Mouse (Mus musculus): ENCODE results near the gene Hip1.

The Hip1 gene

GRCm38 (mm10) chr5:135442430-135442829 is 102.5 kb downstream of the Hip1 start:
- in situ Hi-C loops (cut with MboI): no loop called here

DNA sequence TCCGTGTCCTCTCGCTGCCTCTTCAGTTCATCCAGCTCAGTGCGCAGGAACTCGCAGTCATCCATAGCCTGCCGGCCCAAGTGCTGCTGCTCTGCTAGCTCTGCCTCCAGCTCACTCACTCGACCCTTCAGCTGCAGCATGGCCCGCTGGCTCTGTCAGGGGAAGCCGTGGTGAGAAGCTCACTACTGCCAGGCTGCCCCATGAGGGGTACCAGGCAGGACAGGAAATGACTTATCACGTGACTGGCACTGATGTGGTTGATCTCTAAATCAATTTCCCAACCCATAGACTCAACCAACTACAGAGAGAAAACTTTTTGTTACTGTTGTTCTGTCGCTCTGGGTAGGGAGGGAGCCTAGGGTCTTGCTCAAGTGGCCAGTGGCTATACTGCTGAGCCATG is 109.9 kb downstream of the Hip1 start:
- in situ Hi-C loops (cut with MboI): no loop called here

- in situ Hi-C loops (cut with MboI): no loop called here
Measured at GRCm38 (mm10) chr5:135433861-135434260, 111.1 kb downstream of the Hip1 start.

- in situ Hi-C loops (cut with MboI): no loop called here
Measured at GRCm38 (mm10) chr5:135431111-135431510, 113.8 kb downstream of the Hip1 start.

- in situ Hi-C loops (cut with MboI): no loop called here
Measured at GRCm38 (mm10) chr5:135428786-135429185, 116.1 kb downstream of the Hip1 start.

DNA sequence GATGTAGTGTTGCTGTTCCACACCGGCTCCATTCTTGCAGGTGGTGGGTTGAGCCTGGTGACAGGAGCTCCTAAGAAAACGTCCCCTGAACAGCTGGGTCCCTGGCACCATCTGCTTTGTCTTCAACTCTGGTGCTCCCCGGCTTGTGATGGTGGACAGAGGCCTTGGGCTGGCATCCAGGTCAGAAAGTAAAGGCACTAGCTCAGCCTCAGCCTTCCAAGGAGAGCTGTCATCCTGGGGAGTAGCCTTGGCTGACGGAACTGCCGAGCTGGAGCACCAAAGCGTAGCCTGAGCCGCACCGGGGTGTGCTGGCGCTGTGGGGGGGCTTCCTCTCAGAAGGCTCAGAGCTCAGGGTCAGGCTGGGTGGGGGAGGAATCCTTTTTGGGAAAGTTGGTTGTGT is 134.7 kb downstream of the Hip1 start:
- in situ Hi-C loops (cut with MboI): no loop called here

GRCm38 (mm10) chr5:135408114-135408513 is 136.8 kb downstream of the Hip1 start:
- in situ Hi-C loops (cut with MboI): no loop called here

- in situ Hi-C loops (cut with MboI): no loop called here
Measured at GRCm38 (mm10) chr5:135405437-135405836, 139.5 kb downstream of the Hip1 start.

- in situ Hi-C loops (cut with MboI): no loop called here
Measured at GRCm38 (mm10) chr5:135404623-135405022, 140.3 kb downstream of the Hip1 start.

DNA sequence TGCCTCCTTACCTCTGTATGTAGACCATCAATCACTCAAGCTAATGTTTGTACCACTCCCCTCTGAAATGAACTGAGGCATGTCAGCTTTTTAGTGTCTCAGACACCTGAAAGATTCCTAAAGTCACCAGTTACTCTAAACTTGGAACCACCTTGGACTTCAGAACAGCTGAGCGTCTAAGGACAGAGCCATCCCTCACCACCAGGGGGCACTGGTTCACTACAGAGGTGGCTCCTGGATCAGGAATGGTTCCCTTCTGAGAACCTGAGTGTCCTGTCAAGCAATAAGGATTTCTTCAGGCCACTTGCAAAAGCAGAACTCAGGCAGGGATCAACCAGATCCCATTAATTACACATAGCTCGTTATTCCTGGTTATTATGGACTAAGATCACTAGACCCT is 144.7 kb downstream of the Hip1 start:
- in situ Hi-C loops (cut with MboI): no loop called here

DNA sequence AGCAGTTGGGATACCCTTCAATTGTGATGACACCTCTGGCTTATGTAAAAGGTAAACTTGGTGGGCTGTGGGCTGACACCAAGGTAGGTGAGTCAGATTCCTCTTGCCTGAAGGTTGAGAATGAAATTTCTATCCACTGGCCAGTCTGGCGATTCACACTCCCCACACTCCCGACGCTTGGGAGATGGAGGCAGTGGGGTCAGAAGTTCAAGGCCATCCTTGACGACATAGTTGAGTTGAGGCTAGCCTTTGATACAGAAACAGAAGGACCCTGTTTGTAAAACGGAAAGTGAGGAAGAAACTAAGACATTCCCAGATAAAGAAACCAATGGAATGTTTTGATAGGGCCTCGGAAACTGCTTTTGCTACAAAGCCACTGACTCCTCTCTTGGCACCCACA is 145.5 kb downstream of the Hip1 start:
- in situ Hi-C loops (cut with MboI): no loop called here

GRCm38 (mm10) chr5:135395826-135396225 is 149.1 kb downstream of the Hip1 start:
- in situ Hi-C loops (cut with MboI): no loop called here

DNA sequence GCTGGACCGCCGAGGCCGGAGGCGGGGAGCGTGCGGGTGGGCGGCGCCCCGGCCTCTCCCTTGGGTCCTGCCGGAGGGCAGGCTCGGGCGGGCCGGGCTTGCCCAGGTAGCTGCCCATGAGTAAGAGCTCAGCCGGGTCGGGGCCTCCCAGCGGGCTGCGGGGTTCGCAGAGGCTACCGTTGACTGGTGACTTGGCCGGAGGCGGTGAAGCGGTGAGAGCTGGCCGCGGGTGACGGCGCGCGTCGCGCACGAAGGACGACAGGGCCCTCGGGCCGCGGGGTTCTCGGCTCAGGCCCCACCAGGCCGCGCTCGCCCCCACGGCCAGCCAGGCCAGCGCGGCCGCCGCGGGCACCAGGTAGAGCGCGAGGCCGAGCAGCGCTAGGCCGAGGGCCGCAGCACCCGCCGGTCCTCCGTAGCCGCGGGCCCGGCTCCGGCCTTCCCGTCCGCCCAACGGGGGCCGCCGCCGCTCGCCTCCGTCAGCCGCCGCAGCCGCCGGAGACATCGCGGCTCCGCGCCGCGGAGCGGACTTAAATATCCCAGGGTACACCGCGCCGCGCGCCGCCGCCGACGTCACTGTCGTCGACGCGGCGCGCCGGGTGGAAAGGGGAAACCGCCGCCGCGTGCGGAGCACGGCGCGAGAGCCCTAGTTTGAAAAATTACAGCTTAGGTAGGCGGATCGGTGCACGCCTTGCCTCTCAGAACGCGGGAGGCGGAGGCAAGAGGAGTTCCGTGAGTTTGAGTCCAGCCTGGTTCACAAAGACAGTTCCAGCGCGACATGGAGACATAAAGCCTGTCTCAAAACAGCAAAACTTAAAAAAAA is 150.7 kb downstream of the Hip1 start, which contains the start of gene Pom121:
Gene Pom121 (minus strand): TSS at position 543 of the 820 bp plus-strand sequence.
- in situ Hi-C loops (cut with MboI): no loop called here

GRCm38 (mm10) chr5:135383771-135384170 is 161.1 kb downstream of the Hip1 start:
- in situ Hi-C loops (cut with MboI): no loop called here

GRCm38 (mm10) chr5:135382746-135383145 is 162.2 kb downstream of the Hip1 start:
- in situ Hi-C loops (cut with MboI): no loop called here

DNA sequence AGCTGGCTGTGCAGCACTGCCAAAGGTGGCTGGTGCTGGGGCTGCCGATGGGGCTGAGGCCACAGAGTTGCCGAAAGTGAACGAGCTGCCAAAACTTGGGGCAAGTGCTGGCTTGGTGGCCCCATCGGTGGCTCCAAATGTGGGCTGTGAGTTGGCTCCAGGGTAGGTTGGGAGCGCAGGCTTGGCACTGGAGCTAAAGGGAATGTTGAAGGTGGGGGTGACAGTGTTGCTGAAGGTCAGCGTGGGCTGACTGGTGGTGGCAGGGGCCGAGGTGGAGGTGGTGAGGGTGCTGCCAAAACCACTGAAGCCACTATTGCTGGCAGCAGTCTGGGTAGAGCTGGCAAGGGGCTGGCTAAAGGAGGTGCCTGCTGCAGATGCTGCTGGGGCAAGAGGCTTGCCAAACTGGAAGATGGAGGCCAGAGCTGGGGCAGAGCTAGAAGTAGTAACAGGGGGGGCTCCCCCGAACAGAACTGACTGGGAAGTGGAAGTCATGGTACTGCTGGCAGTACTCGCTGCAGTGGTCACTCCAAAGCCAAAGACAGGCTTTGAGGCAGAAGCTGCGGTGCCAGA is 163.5 kb downstream of the Hip1 start:
- in situ Hi-C loops (cut with MboI): no loop called here

DNA sequence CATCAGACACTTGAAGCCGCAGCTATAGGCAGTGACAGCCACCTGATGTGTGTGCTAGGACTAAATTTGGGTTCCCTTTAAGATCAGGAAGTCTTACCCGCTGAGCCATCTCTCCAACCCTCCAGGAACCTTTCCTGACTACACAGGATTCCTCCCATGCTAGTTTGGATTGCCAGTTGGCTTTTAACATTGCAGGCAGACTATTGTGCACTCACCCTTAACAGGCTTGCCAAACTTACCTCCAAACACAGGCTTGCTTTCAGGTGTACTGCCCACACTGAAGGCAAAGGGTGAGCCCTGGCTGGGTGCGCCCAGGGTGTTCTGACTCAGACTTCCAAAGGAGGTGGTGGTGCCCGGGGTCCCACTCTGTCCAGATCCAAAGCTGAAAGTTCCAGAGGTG is 164.2 kb downstream of the Hip1 start:
- in situ Hi-C loops (cut with MboI): no loop called here

- in situ Hi-C loops (cut with MboI): no loop called here
Measured at GRCm38 (mm10) chr5:135376341-135376740, 168.6 kb downstream of the Hip1 start.

GRCm38 (mm10) chr5:135375167-135375566 is 169.8 kb downstream of the Hip1 start:
- in situ Hi-C loops (cut with MboI): no loop called here

- in situ Hi-C loops (cut with MboI): no loop called here
Measured at GRCm38 (mm10) chr5:135373601-135374000, 171.3 kb downstream of the Hip1 start.

- in situ Hi-C loops (cut with MboI): no loop called here
Measured at GRCm38 (mm10) chr5:135371195-135371594, 173.7 kb downstream of the Hip1 start.

DNA sequence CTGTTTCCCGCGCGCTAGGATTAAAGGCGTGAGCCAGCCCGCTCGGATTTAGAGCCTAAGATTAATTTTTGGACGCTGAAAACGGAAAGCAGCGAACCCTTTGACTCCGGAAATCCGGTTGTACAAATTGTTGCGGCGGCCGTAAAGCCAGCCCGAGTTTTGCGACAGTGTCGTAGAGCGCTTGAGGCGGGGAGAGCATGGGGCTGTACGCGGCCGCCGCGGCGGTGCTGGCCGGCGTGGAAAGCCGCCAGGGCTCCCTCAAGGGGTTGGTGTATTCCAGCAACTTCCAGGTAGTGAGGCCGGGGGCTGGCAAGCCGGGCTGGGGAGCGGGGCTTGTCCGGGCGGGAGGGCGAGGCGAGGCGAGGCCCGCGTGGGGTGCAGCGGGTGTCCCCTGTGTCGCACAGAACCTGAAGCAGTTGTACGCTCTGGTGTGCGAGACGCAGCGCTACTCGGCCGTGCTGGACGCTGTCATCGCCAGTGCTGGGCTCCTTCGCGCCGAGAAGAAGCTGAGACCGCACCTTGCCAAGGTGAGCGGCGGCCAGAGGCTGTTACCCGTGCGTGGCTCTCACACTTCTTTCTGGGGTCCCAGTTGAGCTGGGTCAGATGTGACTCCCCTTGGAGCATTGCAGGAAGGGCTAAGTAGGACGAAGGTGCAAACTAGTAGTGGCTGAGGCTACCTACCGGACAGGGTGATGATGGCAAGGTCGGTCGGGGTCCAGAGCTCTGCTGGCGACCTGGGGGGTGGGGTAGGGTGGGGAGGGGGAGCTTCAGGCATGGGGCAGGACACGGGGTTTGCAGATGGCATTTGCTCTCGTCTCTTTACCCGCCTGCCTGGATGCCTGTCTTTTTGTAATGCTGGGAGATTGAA is 174.9 kb downstream of the Hip1 start, which contains the start of gene Nsun5:
Gene Nsun5 (plus strand): TSS at position 167 of the 868 bp plus-strand sequence.
- in situ Hi-C loops (cut with MboI): no loop called here
